Mouse (Mus musculus) embryonic fibroblast, embryonic 13.5 days (primary cell): Measurements from ENCODE around the gene Ypel4. TPM values are rescaled to one million over a fixed set of nuclear protein-coding genes. Genes with fewer than 3 reads are reported as not detected.

Source experiments
- H3K27ac ChIP-seq: 2 replicates; pipeline ENCODE4 v1.5.1; 2012; ENCODE audit warnings: low read length, control low read depth, inconsistent platforms; ENCODE audit not compliant: insufficient read depth
- H3K4me1 ChIP-seq: 2 replicates; pipeline ENCODE4 v1.6.1; 2011; ENCODE audit warnings: low read length; ENCODE audit not compliant: control insufficient read depth, insufficient read depth
- H3K4me3 ChIP-seq: 2 replicates; pipeline ENCODE4 v1.5.1; 2011; ENCODE audit warnings: mild to moderate bottlenecking, control low read depth, low read length; ENCODE audit not compliant: insufficient read depth
- CTCF ChIP-seq: IDR thresholded peaks from 2 replicates; pipeline ENCODE4 v1.5.1; 2011; ENCODE audit warnings: mild to moderate bottlenecking, control low read depth, low read length, moderate library complexity, borderline replicate concordance; ENCODE audit not compliant: insufficient read depth
- POLR2A ChIP-seq: IDR thresholded peaks from 2 replicates; pipeline ENCODE4 v1.6.1; 2011; ENCODE audit warnings: low read depth, mild to moderate bottlenecking, control low read depth, low read length, moderate library complexity
- polyA plus RNA-seq: library from polyadenylated mRNA; stranded (reverse); fragments of >200 nt; gene quantifications from 2 replicates; pipeline ENCODE4 v1.2.4, GENCODE M21; 2011; ENCODE audit warnings: low read depth; ENCODE audit not compliant: missing spikeins, insufficient read length

Gene Ypel4
- polyA plus RNA-seq, 1 experiment: 4.6 TPM

DNA sequence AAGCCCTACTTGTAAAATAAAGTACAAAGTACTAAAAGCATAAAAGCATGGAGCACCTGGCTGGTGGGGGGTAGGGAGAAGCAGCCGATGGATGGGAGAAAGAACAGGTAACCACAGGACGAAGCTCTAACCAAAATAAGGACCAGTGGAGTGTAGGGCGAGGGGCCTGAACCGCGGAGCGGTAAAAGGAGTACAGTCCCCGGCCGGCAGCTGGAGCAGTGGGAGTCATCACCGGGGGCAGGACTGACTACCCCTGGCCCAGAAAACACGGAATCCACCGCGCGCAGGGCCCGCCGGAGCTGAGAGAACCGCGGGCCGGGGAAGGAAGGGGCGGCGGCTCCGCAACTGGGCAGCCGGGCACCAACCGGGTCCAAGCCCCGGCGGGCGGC is 19.4 kb upstream of the Ypel4 start:
- H3K27ac ChIP-seq: peak overlapping the region; percentile 91

DNA sequence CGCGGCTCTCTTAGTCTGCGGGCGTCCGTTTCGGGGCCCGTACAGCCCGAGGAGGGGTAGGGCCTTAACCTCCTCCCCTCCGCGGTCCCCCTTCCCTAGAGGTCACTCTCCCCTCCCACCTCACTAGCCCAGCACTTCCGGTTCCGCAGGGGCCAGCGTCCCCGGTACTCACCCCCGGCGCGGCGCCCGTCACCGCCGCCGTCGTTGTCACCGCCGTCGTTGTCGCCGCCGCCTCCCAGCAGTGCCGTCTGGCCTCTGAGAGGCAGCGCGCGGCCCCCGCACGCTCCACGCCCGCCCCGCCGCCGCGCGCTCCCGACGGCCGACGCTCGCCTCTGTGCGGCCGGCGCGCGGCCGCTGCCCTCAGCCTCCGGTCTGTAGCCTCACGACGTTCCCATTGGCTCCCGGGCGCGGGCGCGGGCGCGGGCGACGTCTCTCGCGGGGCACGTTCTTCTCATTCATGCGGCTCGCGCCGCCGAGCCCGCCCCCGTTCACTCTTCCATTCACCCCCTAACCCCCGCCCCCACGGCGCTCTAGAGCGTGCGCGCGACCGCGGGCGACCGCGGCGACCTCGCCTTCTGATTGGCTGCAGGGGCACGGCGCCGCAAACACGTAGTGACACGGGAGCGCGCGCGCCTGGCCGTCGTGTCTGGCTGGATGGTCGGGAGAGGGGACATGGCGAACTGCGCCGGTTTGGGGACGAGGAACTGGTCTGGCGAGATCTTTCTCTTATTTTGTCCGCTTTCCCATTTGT is 18.9 kb upstream of the Ypel4 start, which contains the start of gene Zdhhc5:
Gene Zdhhc5 (minus strand): TSS at position 370 of the 751 bp plus-strand sequence.
- Histone ChIP-seq H3K4me3 (peak within 1 kb of the TSS; percentile 99), H3K27ac (peak within 1 kb of the TSS; percentile 93), H3K4me1 (no peaks in the 10 kb centered on the region; the same call in 1 of the 2 replicates)
- peak; percentile 85 for TF ChIP-seq POLR2A
- no peak for TF ChIP-seq CTCF

More for the DNA sequence above, 19.4 kb upstream of the Ypel4 start:
- Histone ChIP-seq H3K4me1 (no peaks in the 10 kb centered on the region; the same call in 1 of the 2 replicates), H3K4me3 (peak overlapping the region; percentile 99)
- TF ChIP-seq POLR2A (no peak), CTCF (no peak)

- H3K4me3 ChIP-seq: peak overlapping the region; percentile 79
- H3K4me1 ChIP-seq: no peaks in the 10 kb centered on the region; the same call in 1 of the 2 replicates
- TF ChIP-seq POLR2A (peak; percentile 55; the same call in 1 of the 2 replicates), CTCF (no peak)
- H3K27ac ChIP-seq: peak overlapping the region; percentile 93
Observed at GRCm38 (mm10) chr2:84715562-84716361, 18.1 kb upstream of the Ypel4 start.

DNA sequence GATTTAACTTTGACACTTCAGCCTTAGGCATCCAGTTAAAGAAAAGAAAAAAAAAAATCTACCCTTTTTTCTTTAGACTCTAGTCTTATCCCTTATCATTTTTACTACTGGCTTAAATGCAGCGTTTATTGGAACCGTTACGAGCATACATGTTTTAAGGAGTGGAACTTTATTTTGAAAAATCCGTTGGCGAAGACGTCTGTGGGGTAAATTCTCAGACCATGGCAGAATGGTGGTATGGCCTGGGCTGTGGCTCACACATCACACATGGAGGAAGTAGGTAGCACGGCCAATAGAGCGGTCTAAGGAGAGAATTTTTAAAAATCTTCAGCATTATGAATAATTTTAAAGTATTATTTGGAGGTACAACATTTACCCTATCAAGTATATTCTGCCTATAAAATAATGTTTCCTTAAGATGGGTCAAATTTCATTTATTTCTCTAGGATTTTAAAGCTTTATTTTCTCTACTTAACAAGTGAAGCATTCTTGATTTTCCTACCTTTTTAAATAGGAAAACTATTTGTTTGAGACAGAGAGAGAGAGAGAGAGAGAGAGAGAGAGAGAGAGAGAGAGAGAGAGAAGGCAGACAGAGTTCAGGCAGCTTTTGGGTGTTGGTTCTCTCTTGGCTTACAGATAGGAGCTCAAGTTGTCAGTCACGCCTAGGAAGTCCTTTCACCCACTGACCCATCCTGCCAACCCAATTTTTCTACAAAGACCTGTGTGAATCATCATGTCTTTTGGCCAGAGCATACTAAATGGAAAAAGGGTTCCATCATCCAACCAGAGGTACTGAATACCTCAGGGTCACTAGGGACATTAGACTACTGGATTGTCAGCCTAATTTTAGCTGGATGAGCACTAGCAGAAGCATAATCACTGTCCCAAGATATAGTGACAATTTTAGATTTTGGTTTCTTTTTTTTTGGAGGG is 17.2 kb upstream of the Ypel4 start:
- peak overlapping the region; percentile 92 for H3K27ac ChIP-seq
- TF ChIP-seq POLR2A (no peak; the same call in 1 of the 2 replicates), CTCF (no peak)
- no peaks in the 10 kb centered on the region; the same call in 1 of the 2 replicates for H3K4me1 ChIP-seq
- peak overlapping the region; percentile 79 for H3K4me3 ChIP-seq

GRCm38 (mm10) chr2:84717357-84717756 is 16.5 kb upstream of the Ypel4 start:
- no peaks in the 10 kb centered on the region; the same call in 1 of the 2 replicates for H3K4me1 ChIP-seq

DNA sequence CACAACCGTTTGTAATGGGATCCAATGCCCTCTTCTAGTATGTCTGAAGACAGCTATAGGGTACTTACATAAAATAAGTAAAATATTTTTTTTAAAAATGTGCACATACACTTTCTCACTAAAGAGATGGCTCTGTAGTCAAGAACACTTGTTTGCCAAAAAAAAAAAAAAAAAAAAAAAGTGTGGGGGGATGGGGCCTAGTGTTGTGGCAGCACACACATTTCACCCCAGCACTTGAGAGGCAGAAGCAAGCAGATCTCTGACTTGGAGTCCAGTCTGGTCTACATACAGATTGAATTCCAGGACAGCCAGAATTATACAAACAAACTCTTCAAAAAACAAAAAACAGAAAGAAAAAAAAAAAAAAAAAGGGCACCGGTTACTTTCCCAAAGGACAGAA is 13.1 kb upstream of the Ypel4 start:
- Histone ChIP-seq H3K4me3 (no peak overlapping the region), H3K27ac (no peak overlapping the region), H3K4me1 (peaks cover 4% of the 10 kb centered on the region)
- TF ChIP-seq CTCF (no peak), POLR2A (no peak)

More at GRCm38 (mm10) chr2:84717357-84717756, 16.5 kb upstream of the Ypel4 start:
- TF ChIP-seq CTCF (no peak), POLR2A (no peak)
- Histone ChIP-seq H3K27ac (peak overlapping the region; percentile 42; the same call in 1 of the 2 replicates), H3K4me3 (no peak overlapping the region)

DNA sequence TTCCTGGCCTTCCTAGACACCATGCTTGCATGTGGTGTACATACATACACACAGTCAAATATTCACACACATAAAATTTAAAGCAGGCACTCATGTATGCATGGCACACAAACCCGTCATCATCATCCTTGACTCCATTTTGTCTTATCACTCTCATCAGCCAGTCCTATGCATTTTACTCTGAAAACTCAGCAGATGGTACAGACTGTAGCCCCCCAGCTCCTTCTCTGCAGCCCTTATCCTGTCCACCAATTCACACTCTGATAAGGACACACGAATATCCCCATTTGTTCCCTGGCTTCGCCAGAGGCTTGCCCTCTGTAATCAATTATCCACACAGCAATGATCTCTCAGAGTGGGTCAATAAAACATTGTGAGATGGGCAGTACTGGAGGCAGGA is 12.7 kb upstream of the Ypel4 start:
- H3K4me3 ChIP-seq: no peak overlapping the region
- H3K4me1 ChIP-seq: peaks cover 4% of the 10 kb centered on the region
- no peak overlapping the region for H3K27ac ChIP-seq
- no peak for TF ChIP-seq POLR2A
- TF ChIP-seq CTCF: no peak

- H3K4me3 ChIP-seq: no peak overlapping the region
- TF ChIP-seq CTCF: no peak
- no peak for TF ChIP-seq POLR2A
Observed at GRCm38 (mm10) chr2:84723856-84724255, 10.0 kb upstream of the Ypel4 start.

GRCm38 (mm10) chr2:84725770-84726169 is 8.1 kb upstream of the Ypel4 start:
- peak overlapping the region; percentile 60 for H3K4me3 ChIP-seq
- no peak overlapping the region for H3K27ac ChIP-seq
- TF ChIP-seq POLR2A: no peak
- no peak for TF ChIP-seq CTCF
- peaks cover 4% of the 10 kb centered on the region; the same call in 1 of the 2 replicates for H3K4me1 ChIP-seq

More at GRCm38 (mm10) chr2:84723856-84724255, 10.0 kb upstream of the Ypel4 start:
- Histone ChIP-seq H3K4me1 (peaks cover 4% of the 10 kb centered on the region; the same call in 1 of the 2 replicates), H3K27ac (no peak overlapping the region)
